Mouse (Mus musculus): ENCODE measurements around the gene Pmf1. TPM values are rescaled to one million over a fixed set of nuclear protein-coding genes. Genes with fewer than 3 reads are reported as not detected.

Pmf1 gene
- polyA plus RNA-seq (2015; fragmentation: Nextera tagmentation; extraction: Ambion mirVana) = 55.1 and 64.8 TPM in 2 replicates

GRCm38 (mm10) chr3:88409741-88410644 is at the start of gene Pmf1:
Pmf1 (minus strand) TSS chr3:88410331.
- WGBS = under 1% methylated on average over 54 of the region's 54 CpGs
- ATAC-seq (replicated peaks) = peak; percentile 94

GRCm38 (mm10) chr3:88458778-88459219 is 48.7 kb upstream of the Pmf1 start:
- H3K4me1 ChIP-seq = peaks cover 36% of the 10 kb centered on the region
- H3K36me3 ChIP-seq = no peaks in the 10 kb centered on the region
- peak overlapping the region; percentile 57 for H3K9ac ChIP-seq (replicated peaks)
- peak overlapping the region; percentile 69 for H3K27ac ChIP-seq (replicated peaks)
- H3K4me3 ChIP-seq = peak overlapping the region; percentile 50
- no peaks in the 10 kb centered on the region for H3K27me3 ChIP-seq
- peak overlapping the region; percentile 46 for H3K4me2 ChIP-seq (replicated peaks)
- peak; percentile 82 for ATAC-seq (replicated peaks)
- 4% methylated on average over 14 of the region's 14 CpGs for WGBS
- H3K9me3 ChIP-seq = no peaks in the 10 kb centered on the region

More at GRCm38 (mm10) chr3:88409741-88410644, at the start of gene Pmf1:
- peak within 1 kb of the TSS; percentile 58 for H3K4me3 ChIP-seq
- peak within 1 kb of the TSS; percentile 83 for H3K27ac ChIP-seq (replicated peaks)
- H3K9me3 ChIP-seq = no peaks in the 10 kb centered on the region
- peaks cover 11% of the 10 kb centered on the region for H3K36me3 ChIP-seq
- peak within 1 kb of the TSS; percentile 59 for H3K4me2 ChIP-seq (replicated peaks)
- H3K9ac ChIP-seq (replicated peaks) = peak within 1 kb of the TSS; percentile 78
- H3K27me3 ChIP-seq = no peaks in the 10 kb centered on the region
- H3K4me1 ChIP-seq = peaks cover 21% of the 10 kb centered on the region

GRCm38 (mm10) chr3:88456746-88457532 is 46.8 kb upstream of the Pmf1 start:
- peak overlapping the region; percentile 46 for H3K4me2 ChIP-seq (replicated peaks)
- H3K4me1 ChIP-seq = peaks cover 36% of the 10 kb centered on the region
- peak overlapping the region; percentile 50 for H3K4me3 ChIP-seq
- peak overlapping the region; percentile 57; the same call in 1 of the 2 replicates for H3K9ac ChIP-seq (replicated peaks)
- H3K9me3 ChIP-seq = no peaks in the 10 kb centered on the region
- no peak for ATAC-seq (replicated peaks)
- WGBS = 74% methylated on average over 7 of the region's 7 CpGs
- no peak overlapping the region for H3K27ac ChIP-seq (replicated peaks)
- H3K27me3 ChIP-seq = no peaks in the 10 kb centered on the region
- no peaks in the 10 kb centered on the region for H3K36me3 ChIP-seq

GRCm38 (mm10) chr3:88456313-88456712 is 46.2 kb upstream of the Pmf1 start:
- Histone ChIP-seq H3K4me3 (no peak overlapping the region), H3K27me3 (no peaks in the 10 kb centered on the region), H3K9ac (replicated peaks) (no peak overlapping the region), H3K4me1 (peaks cover 35% of the 10 kb centered on the region), H3K36me3 (no peaks in the 10 kb centered on the region), H3K9me3 (no peaks in the 10 kb centered on the region), H3K27ac (replicated peaks) (no peak overlapping the region), H3K4me2 (replicated peaks) (no peak overlapping the region)
- WGBS = 95% methylated on average over 8 of the region's 8 CpGs
- no peak for ATAC-seq (replicated peaks)

- Histone ChIP-seq H3K27ac (replicated peaks) (no peak overlapping the region), H3K4me3 (no peak overlapping the region), H3K4me2 (replicated peaks) (no peak overlapping the region), H3K27me3 (no peaks in the 10 kb centered on the region), H3K4me1 (peaks cover 29% of the 10 kb centered on the region), H3K36me3 (no peaks in the 10 kb centered on the region), H3K9me3 (no peaks in the 10 kb centered on the region), H3K9ac (replicated peaks) (no peak overlapping the region)
- no peak for ATAC-seq (replicated peaks)
- WGBS = 81% methylated on average over 18 of the region's 18 CpGs
Observed at GRCm38 (mm10) chr3:88455588-88456264, 45.6 kb upstream of the Pmf1 start.

- no peak overlapping the region for H3K4me3 ChIP-seq
- H3K9me3 ChIP-seq = no peaks in the 10 kb centered on the region
- no peak overlapping the region for H3K27ac ChIP-seq (replicated peaks)
- peaks cover 33% of the 10 kb centered on the region for H3K4me1 ChIP-seq
- no peaks in the 10 kb centered on the region for H3K36me3 ChIP-seq
- H3K9ac ChIP-seq (replicated peaks) = no peak overlapping the region
- 55% methylated on average over 9 of the region's 9 CpGs for WGBS
- H3K4me2 ChIP-seq (replicated peaks) = no peak overlapping the region
- H3K27me3 ChIP-seq = no peaks in the 10 kb centered on the region
- ATAC-seq (replicated peaks) = no peak
Observed at GRCm38 (mm10) chr3:88454762-88455587, 44.8 kb upstream of the Pmf1 start.

- peaks cover 36% of the 10 kb centered on the region for H3K4me1 ChIP-seq
- no peak overlapping the region for H3K4me2 ChIP-seq (replicated peaks)
- no peak overlapping the region for H3K4me3 ChIP-seq
- 82% methylated on average over 8 of the region's 8 CpGs for WGBS
- no peaks in the 10 kb centered on the region for H3K36me3 ChIP-seq
- H3K27ac ChIP-seq (replicated peaks) = no peak overlapping the region
- no peak overlapping the region for H3K9ac ChIP-seq (replicated peaks)
- ATAC-seq (replicated peaks) = no peak
- no peaks in the 10 kb centered on the region for H3K27me3 ChIP-seq
- H3K9me3 ChIP-seq = no peaks in the 10 kb centered on the region
Observed at GRCm38 (mm10) chr3:88453986-88454385, 43.9 kb upstream of the Pmf1 start.

- no peak overlapping the region for H3K27ac ChIP-seq (replicated peaks)
- no peaks in the 10 kb centered on the region for H3K27me3 ChIP-seq
- H3K4me1 ChIP-seq = peaks cover 31% of the 10 kb centered on the region
- no peak for ATAC-seq (replicated peaks)
- WGBS = 68% methylated on average over 8 of the region's 8 CpGs
- no peak overlapping the region for H3K4me3 ChIP-seq
- H3K9ac ChIP-seq (replicated peaks) = no peak overlapping the region
- no peak overlapping the region for H3K4me2 ChIP-seq (replicated peaks)
- H3K36me3 ChIP-seq = no peaks in the 10 kb centered on the region
- H3K9me3 ChIP-seq = no peaks in the 10 kb centered on the region
Observed at GRCm38 (mm10) chr3:88453369-88453768, 43.2 kb upstream of the Pmf1 start.

GRCm38 (mm10) chr3:88452716-88453115 is 42.6 kb upstream of the Pmf1 start:
- Histone ChIP-seq H3K27me3 (no peaks in the 10 kb centered on the region), H3K9me3 (no peaks in the 10 kb centered on the region), H3K9ac (replicated peaks) (no peak overlapping the region), H3K27ac (replicated peaks) (no peak overlapping the region), H3K4me3 (no peak overlapping the region), H3K4me2 (replicated peaks) (no peak overlapping the region), H3K36me3 (peaks cover 5% of the 10 kb centered on the region; the same call in 1 of the 2 replicates), H3K4me1 (peaks cover 25% of the 10 kb centered on the region)
- WGBS = 79% methylated on average over 6 of the region's 6 CpGs
- ATAC-seq (replicated peaks) = no peak

- no peak overlapping the region for H3K27ac ChIP-seq (replicated peaks)
- no peak overlapping the region for H3K9ac ChIP-seq (replicated peaks)
- no peak overlapping the region for H3K4me3 ChIP-seq
- peaks cover 9% of the 10 kb centered on the region; the same call in 1 of the 2 replicates for H3K36me3 ChIP-seq
- H3K4me2 ChIP-seq (replicated peaks) = no peak overlapping the region
- no peak for ATAC-seq (replicated peaks)
- no peaks in the 10 kb centered on the region for H3K27me3 ChIP-seq
- 84% methylated on average over 5 of the region's 5 CpGs for WGBS
- H3K4me1 ChIP-seq = peaks cover 20% of the 10 kb centered on the region
- H3K9me3 ChIP-seq = no peaks in the 10 kb centered on the region
Observed at GRCm38 (mm10) chr3:88452246-88452645, 42.1 kb upstream of the Pmf1 start.

Data from forebrain, embryonic 15.5 days (tissue).